Mouse (Mus musculus) right cerebral cortex, postnatal 4 days (tissue): ENCODE results near the gene 4930513O06Rik.

ENCODE experiments used
- DNase-seq: peaks from one replicate; pipeline ENCODE4 v3.0.0-alpha.2; 2022

Gene 4930513O06Rik

DNA sequence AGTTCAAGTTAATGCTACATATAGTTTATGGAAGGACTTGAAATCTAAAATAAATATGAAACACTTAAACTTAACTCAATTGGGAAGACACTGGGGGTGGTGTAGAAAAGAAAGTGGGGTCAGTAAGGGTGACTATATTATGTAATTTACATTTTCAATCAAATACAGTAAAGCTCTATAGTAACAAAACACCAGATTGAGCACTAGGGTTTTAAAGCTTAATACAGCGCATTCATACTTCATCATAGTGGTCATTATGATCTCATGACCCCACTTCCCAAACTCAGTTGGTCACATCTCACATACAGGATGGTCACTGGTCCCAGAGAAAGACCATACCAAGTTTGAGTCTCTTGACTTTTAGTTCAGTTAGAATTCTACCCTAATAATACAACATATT is at the start of gene 4930513O06Rik:
Gene 4930513O06Rik (plus strand): TSS at position 301 of the 400 bp plus-strand sequence.
- DNase-seq = no peak

GRCm38 (mm10) chrX:139037666-139038065 is 48.4 kb upstream of the 4930513O06Rik start:
- DNase-seq = no peak

DNA sequence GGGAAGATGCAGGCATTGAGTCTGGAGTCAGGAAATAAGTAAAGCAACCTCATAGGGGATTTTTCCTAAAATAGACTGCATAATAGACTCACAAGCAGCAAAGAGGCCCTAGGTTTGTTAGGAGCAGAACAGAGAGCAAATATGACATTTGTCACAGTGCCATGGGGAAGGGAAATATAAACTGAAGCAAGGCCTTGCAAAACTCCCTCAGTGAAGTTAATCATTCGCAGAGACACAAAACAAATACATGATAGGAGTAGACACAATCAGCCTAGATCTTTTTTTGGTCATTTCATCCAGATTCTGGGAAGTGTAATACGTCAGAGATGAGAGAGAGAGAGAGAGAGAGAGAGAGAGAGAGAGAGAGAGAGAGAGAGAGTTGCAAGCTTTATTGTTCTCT is 46.7 kb upstream of the 4930513O06Rik start:
- no peak for DNase-seq

- DNase-seq = no peak
Measured at GRCm38 (mm10) chrX:139041148-139041547, 44.9 kb upstream of the 4930513O06Rik start.

DNA sequence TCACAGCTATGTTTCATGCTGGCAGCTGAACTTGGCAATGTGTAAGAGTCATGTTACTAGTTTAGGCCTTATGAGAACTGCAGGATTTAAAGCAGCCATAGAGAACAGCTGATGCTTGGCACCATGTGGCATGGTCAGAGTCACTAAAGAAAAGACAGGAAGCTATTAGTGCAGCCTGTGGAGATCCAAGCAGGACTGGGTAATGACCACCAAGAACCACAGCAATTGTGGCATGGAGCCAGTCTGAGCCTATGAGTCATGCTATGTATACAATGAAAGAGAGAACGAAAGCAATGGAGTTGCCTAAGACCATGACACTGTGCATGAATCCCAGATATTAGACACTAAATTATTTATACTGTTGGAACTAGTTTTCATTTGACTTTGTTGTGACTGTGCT is 34.1 kb upstream of the 4930513O06Rik start:
- no peak for DNase-seq

GRCm38 (mm10) chrX:139053149-139053548 is 32.9 kb upstream of the 4930513O06Rik start:
- no peak for DNase-seq

GRCm38 (mm10) chrX:139064078-139064477 is 22.0 kb upstream of the 4930513O06Rik start:
- DNase-seq = no peak

DNA sequence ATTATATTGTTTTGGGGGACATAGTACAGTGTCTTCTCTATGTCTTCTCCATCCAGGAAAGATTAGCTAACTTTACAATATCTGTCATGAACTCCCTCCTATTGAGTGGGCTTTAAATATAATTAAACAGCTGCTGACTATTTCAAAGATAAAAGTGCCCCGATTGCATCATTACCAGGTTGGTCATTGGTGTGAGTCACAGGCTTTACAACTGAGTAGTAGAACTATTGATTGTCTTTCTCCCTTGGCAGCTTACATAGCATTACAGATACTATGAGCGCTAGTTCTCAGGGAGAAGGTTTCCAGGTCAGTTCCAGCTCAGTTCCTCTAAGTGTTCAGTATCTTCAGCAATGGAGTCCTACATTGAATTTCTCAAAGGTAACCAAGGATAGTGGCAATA is 7.5 kb upstream of the 4930513O06Rik start:
- no peak for DNase-seq

- DNase-seq = no peak
Measured at GRCm38 (mm10) chrX:139085077-139085476, 966 bp upstream of the 4930513O06Rik start, which contains the start of gene Serpina7. Gene Serpina7 (minus strand): TSS chrX:139085236.

GRCm38 (mm10) chrX:139097197-139097596 is 11.2 kb downstream of the 4930513O06Rik start:
- DNase-seq = no peak

DNA sequence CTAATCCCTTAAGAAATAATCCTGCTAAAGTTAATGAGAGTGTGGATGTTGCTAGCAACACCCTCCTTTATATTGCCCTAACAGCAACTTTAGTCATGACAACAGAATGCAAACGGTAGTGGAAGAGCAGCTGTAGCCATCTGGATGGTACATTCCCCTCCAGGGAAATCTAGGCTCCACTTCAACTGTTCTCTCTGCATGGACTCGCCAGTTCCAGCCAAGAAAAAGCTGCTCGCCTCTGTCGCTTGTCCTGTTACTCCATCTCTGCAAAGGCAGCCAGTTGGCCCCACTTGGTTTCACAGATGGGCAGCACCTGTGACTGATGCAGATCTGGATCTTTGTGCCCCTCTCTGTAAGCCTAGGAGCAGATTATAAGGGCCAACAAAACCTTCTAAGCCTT is 48.0 kb downstream of the 4930513O06Rik start:
- no peak for DNase-seq
